Mouse (Mus musculus): ENCODE measurements around the gene Gm10382.
"Not testable (repeated sequence)": the region's sequence is repeated elsewhere in the genome, so short reads cannot be mapped to it uniquely, and the experiment has no call there.

Gene Gm10382

GRCm38 (mm10) chr5:125370950-125371693 lies 18.0 kb upstream of the Gm10382 start:
- DNase-seq (ENCODE audit: low spot score), result no peak

- DNase-seq (ENCODE audit: low spot score), result no peak
Observed at GRCm38 (mm10) chr5:125372027-125372426, 17.1 kb upstream of the Gm10382 start.

GRCm38 (mm10) chr5:125375871-125376270 lies 13.3 kb upstream of the Gm10382 start:
- DNase-seq (ENCODE audit: low spot score), result no peak

- DNase-seq (ENCODE audit: low spot score), result no peak
Observed at GRCm38 (mm10) chr5:125377214-125377613, 11.9 kb upstream of the Gm10382 start.

GRCm38 (mm10) chr5:125378919-125379318 lies 10.2 kb upstream of the Gm10382 start:
- no peak for DNase-seq (ENCODE audit: low spot score)

- no peak for DNase-seq (ENCODE audit: low spot score)
Observed at GRCm38 (mm10) chr5:125381954-125382672, 7.0 kb upstream of the Gm10382 start.

GRCm38 (mm10) chr5:125382673-125383558 lies 6.2 kb upstream of the Gm10382 start:
- peak; percentile 44 for DNase-seq (ENCODE audit: low spot score)

- no peak for DNase-seq (ENCODE audit: low spot score)
Observed at GRCm38 (mm10) chr5:125383637-125384420, 5.3 kb upstream of the Gm10382 start.

GRCm38 (mm10) chr5:125384512-125385214 lies 4.5 kb upstream of the Gm10382 start:
- DNase-seq (ENCODE audit: low spot score), result no peak

- no peak for DNase-seq (ENCODE audit: low spot score)
Observed at GRCm38 (mm10) chr5:125385215-125385940, 3.7 kb upstream of the Gm10382 start.

GRCm38 (mm10) chr5:125387295-125387694 lies 1.8 kb upstream of the Gm10382 start:
- DNase-seq (ENCODE audit: low spot score), result not testable (repeated sequence)

GRCm38 (mm10) chr5:125388358-125389092 lies 597 bp upstream of the Gm10382 start:
- DNase-seq (ENCODE audit: low spot score), result no peak

- DNase-seq (ENCODE audit: low spot score), result peak; percentile 84
Observed at GRCm38 (mm10) chr5:125389579-125390441, 688 bp downstream of the Gm10382 start, which contains the start of gene Ubc. TSS of gene Ubc (minus strand) at chr5:125390202.

- no peak for DNase-seq (ENCODE audit: low spot score)
Observed at GRCm38 (mm10) chr5:125390906-125391477, 1.9 kb downstream of the Gm10382 start.

- DNase-seq (ENCODE audit: low spot score), result peak; percentile 50
Observed at GRCm38 (mm10) chr5:125391609-125392008, 2.5 kb downstream of the Gm10382 start.

GRCm38 (mm10) chr5:125392176-125392575 lies 3.1 kb downstream of the Gm10382 start:
- not testable (repeated sequence) for DNase-seq (ENCODE audit: low spot score)

- no peak for DNase-seq (ENCODE audit: low spot score)
Observed at GRCm38 (mm10) chr5:125392618-125392976, 3.5 kb downstream of the Gm10382 start.

GRCm38 (mm10) chr5:125392977-125393621 lies 4.0 kb downstream of the Gm10382 start:
- DNase-seq (ENCODE audit: low spot score), result peak; percentile 94

All from ovary, postnatal 36 days (tissue).